Mouse (Mus musculus) olfactory bulb, adult 2 months (tissue): Measurements from ENCODE around the gene Ifi211. TPM values are rescaled to one million over a fixed set of nuclear protein-coding genes. Genes with fewer than 3 reads are reported as not detected.
"Not testable (repeated sequence)": the region's sequence is repeated elsewhere in the genome, so short reads cannot be mapped to it uniquely, and the experiment has no call there.

Experiments
- H3K27ac ChIP-seq: fragments of 200-500 bp; 2 replicates; pipeline ENCODE4 v1.5.1; 2012; ENCODE audit warnings: low read depth, low read length; ENCODE audit not compliant: insufficient read depth
- H3K4me1 ChIP-seq: fragments of 200-500 bp; 2 replicates; pipeline ENCODE4 v1.6.1; 2012; ENCODE audit warnings: low read length; ENCODE audit not compliant: control insufficient read depth, insufficient read depth
- H3K4me3 ChIP-seq: fragments of 200-500 bp; 2 replicates; pipeline ENCODE4 v1.5.1; 2012; ENCODE audit warnings: mild to moderate bottlenecking, low read depth, low read length, moderate library complexity; ENCODE audit not compliant: insufficient read depth
- CTCF ChIP-seq: fragments of 200-500 bp; IDR thresholded peaks from 2 replicates; pipeline ENCODE4 v1.5.1; 2012; ENCODE audit warnings: low read depth, mild to moderate bottlenecking, low read length, moderate library complexity; ENCODE audit not compliant: insufficient read depth
- POLR2A ChIP-seq: fragments of 200-500 bp; IDR thresholded peaks from 2 replicates; pipeline ENCODE4 v1.6.1; 2012; ENCODE audit warnings: mild to moderate bottlenecking, low read depth, low read length, moderate library complexity; ENCODE audit not compliant: insufficient read depth
- WGBS: fragments of 180-500 bp; shearing (Covaris S2); methylation state at CpG from one replicate; pipeline ENCODE4 v1.1.7; 2018; 5-methylcytosine and 5-hydroxymethylcytosine counted together
- polyA plus RNA-seq: library from polyadenylated mRNA; stranded (reverse); fragments of >200 nt; gene quantifications from 2 replicates; pipeline ENCODE4 v1.2.4, GENCODE M21; 2012; ENCODE audit warnings: low replicate concordance; ENCODE audit not compliant: missing spikeins, insufficient read depth, insufficient read length

Gene Ifi211
- polyA plus RNA-seq, 1 experiment, result not detected

DNA sequence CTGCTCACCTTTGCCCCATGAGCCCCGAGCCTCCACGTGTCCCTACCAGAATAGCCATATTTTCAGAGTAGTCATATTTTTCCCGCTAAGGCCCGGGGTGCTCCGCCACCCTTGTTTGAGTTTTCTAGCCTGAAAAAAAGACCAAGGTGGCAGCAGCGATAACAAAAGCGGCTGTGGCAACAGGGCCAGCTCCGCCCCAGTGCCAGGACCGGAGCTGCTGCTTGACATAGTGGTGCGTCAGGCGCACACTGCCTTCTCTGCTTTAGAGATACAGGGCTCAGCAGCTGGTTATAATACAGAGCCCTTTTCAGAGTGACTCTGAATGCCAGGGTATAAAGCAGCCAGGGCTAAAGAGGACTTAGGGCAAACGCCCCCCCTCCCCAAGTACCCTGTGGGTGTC lies 46.3 kb downstream of the Ifi211 start:
- Histone ChIP-seq H3K27ac (no peak overlapping the region), H3K4me3 (no peak overlapping the region), H3K4me1 (no peaks in the 10 kb centered on the region)
- no peak for TF ChIP-seq CTCF
- no peak for TF ChIP-seq POLR2A
- WGBS, result 85% methylated on average over 12 of the region's 12 CpGs

DNA sequence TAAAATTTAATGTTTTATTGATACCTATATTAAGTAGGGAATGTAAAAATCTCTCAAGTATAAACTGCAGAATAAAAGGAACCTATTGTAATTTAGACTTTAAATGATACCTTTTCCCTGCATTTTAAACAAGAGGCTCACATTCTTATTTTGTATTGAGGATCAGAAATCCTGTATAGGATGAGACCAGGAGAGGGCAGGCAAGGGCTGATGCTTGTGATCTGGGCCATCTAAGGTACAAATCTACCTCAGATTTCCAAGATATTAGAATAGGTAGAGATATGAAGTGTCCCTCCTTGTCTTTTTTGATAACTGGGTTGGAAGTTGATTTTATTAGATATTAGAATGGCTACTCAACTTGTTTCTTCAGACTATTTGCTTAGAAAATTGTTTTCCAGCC lies 59.1 kb downstream of the Ifi211 start:
- H3K27ac ChIP-seq, H3K4me1 ChIP-seq, H3K4me3 ChIP-seq: not testable (repeated sequence)

DNA sequence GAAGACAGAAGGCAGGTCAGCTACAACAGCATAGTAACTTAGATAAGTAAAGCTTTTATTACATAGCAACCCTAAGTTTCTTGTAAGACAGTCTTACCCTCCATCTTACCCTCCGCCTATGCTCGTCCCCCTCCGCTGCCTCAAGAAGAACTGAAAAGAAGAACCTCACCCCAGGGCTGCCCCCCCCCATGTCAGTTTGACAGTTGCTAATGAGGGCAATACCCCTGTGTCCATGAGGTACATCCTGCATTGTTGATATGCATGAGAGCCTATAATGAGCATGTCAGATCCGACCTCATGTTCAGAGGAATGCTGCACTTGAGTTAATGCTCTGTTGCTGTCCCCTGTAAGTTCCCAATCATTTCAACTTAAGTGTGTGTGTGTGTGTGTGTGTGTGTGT lies 60.0 kb downstream of the Ifi211 start:
- H3K27ac ChIP-seq, H3K4me1 ChIP-seq, H3K4me3 ChIP-seq: not testable (repeated sequence)
- WGBS, result 68% methylated on average over 4 of the region's 4 CpGs

Other genes starting within 250 kb of the Ifi211 start
- gene Ifi208, start 239.4 kb downstream of the Ifi211 start, polyA plus RNA-seq, result not detected in 2 replicates
- gene Ifi207, start 171.3 kb downstream of the Ifi211 start, polyA plus RNA-seq, result not detected in 2 replicates
- not detected in 2 replicates for gene Ifi204, start 146.1 kb downstream of the Ifi211 start, polyA plus RNA-seq
- not detected in 2 replicates for gene Mndal, start 29.4 kb upstream of the Ifi211 start, polyA plus RNA-seq
- gene Ifi203, start 29.6 kb upstream of the Ifi211 start, polyA plus RNA-seq, result not detected in 2 replicates
- gene Ifi202b, start 69.7 kb upstream of the Ifi211 start, polyA plus RNA-seq, result not detected in 2 replicates
- 191 TPM in 1 of 2 replicates, not detected in the other for gene Ifi205, start 118.8 kb upstream of the Ifi211 start, polyA plus RNA-seq
- not detected in 2 replicates for gene Olfr433, start 127.7 kb upstream of the Ifi211 start, polyA plus RNA-seq
- gene Olfr432, start 136.2 kb upstream of the Ifi211 start, polyA plus RNA-seq, result not detected in 2 replicates
- gene Olfr430, start 153.6 kb upstream of the Ifi211 start, polyA plus RNA-seq, result not detected in 2 replicates
- gene Olfr429, start 171.3 kb upstream of the Ifi211 start, polyA plus RNA-seq, result not detected in 2 replicates
- gene Olfr427, start 183.8 kb upstream of the Ifi211 start, polyA plus RNA-seq, result not detected in 2 replicates
- not detected in 2 replicates for gene Olfr231, start 208.1 kb upstream of the Ifi211 start, polyA plus RNA-seq
- not detected in 2 replicates for gene Olfr424, start 218.5 kb upstream of the Ifi211 start, polyA plus RNA-seq
- not detected in 2 replicates for gene Olfr420, start 242.6 kb upstream of the Ifi211 start, polyA plus RNA-seq